Mouse (Mus musculus) neural tube, embryonic 14.5 days (tissue): ENCODE data around the gene Apoc4. TPM values are rescaled to one million over a fixed set of nuclear protein-coding genes. Genes with fewer than 3 reads are reported as not detected.
A peak's percentile ranks its signal among the peaks of the same experiment; 100 is the strongest.

Experiments
- ATAC-seq: fragments of 200-750 bp; cut with Nextera tagmentation; 2 replicates; pipeline ENCODE4 v1.8.0; 2017; ENCODE audit warnings: low read depth, mild to moderate bottlenecking, moderate TSS enrichment, moderate library complexity
- H3K27ac ChIP-seq: fragments of 300-500 bp; sonication (generic); 2 replicates; pipeline ENCODE4 v1.5.1; 2014; ENCODE audit warnings: low read depth, mild to moderate bottlenecking, control low read depth, low read length, moderate library complexity, mixed read lengths
- H3K27me3 ChIP-seq: fragments of 300-500 bp; sonication (generic); 2 replicates; pipeline ENCODE4 v1.6.1; 2014; ENCODE audit warnings: low read length; ENCODE audit not compliant: control insufficient read depth, insufficient read depth
- H3K36me3 ChIP-seq: fragments of 300-500 bp; sonication (generic); 2 replicates; pipeline ENCODE4 v1.6.1; 2014; ENCODE audit warnings: low read length, mixed read lengths; ENCODE audit not compliant: control insufficient read depth, insufficient read depth
- H3K4me1 ChIP-seq: fragments of 300-500 bp; sonication (generic); 2 replicates; pipeline ENCODE4 v1.6.1; 2014; ENCODE audit warnings: low read length; ENCODE audit not compliant: control insufficient read depth, insufficient read depth
- H3K4me2 ChIP-seq: fragments of 300-500 bp; sonication (generic); 2 replicates; pipeline ENCODE4 v1.6.1; 2014; ENCODE audit warnings: mild to moderate bottlenecking, low read depth, low read length, control low read depth
- H3K4me3 ChIP-seq: fragments of 300-500 bp; sonication (generic); 2 replicates; pipeline ENCODE4 v1.5.1; 2014; ENCODE audit warnings: low read depth, low read length, control low read depth, mixed read lengths
- H3K9ac ChIP-seq: fragments of 300-500 bp; sonication (generic); replicated peaks from 2 replicates; pipeline ENCODE4 v1.6.1; 2014; ENCODE audit warnings: low read depth, mild to moderate bottlenecking, control low read depth, low read length, mixed read lengths
- H3K9me3 ChIP-seq: fragments of 300-500 bp; sonication (generic); 2 replicates; pipeline ENCODE4 v1.6.1; 2016; ENCODE audit warnings: low read length; ENCODE audit not compliant: control insufficient read depth
- WGBS: fragments of 180-500 bp; shearing (Covaris S2); extraction: QIAGEN DNeasy Blood & Tissue Kit; methylation state at CpG from one replicate; pipeline ENCODE4 v1.1.7; 2014; 5-methylcytosine and 5-hydroxymethylcytosine counted together
- polyA plus RNA-seq: library from polyadenylated mRNA; unstranded; fragments of >200 nt; fragmentation: Nextera tagmentation; extraction: Ambion mirVana; gene quantifications from 2 replicates; pipeline ENCODE4 v1.2.1, GENCODE M21; 2014

Gene Apoc4
- polyA plus RNA-seq, 1 experiment from 2014 or later = 0.20 TPM

GRCm38 (mm10) chr7:19675824-19676223, 5.5 kb downstream of the Apoc4 start:
- Histone ChIP-seq H3K27me3 (no peaks in the 10 kb centered on the region), H3K36me3 (no peaks in the 10 kb centered on the region), H3K4me1 (no peaks in the 10 kb centered on the region), H3K4me3 (no peak overlapping the region), H3K4me2 (no peak overlapping the region), H3K9ac (no peak overlapping the region), H3K9me3 (no peaks in the 10 kb centered on the region), H3K27ac (no peak overlapping the region)
- ATAC-seq = no peak
- 85% methylated on average over 10 of the region's 10 CpGs for WGBS

GRCm38 (mm10) chr7:19673083-19673699, 8.1 kb downstream of the Apoc4 start:
- H3K4me1 ChIP-seq = no peaks in the 10 kb centered on the region
- no peak for ATAC-seq
- 65% methylated on average over 13 of the region's 14 CpGs for WGBS
- H3K27ac ChIP-seq = no peak overlapping the region
- H3K9me3 ChIP-seq = no peaks in the 10 kb centered on the region
- no peak overlapping the region for H3K9ac ChIP-seq
- no peak overlapping the region for H3K4me3 ChIP-seq
- no peaks in the 10 kb centered on the region for H3K27me3 ChIP-seq
- no peak overlapping the region for H3K4me2 ChIP-seq
- no peaks in the 10 kb centered on the region for H3K36me3 ChIP-seq

DNA sequence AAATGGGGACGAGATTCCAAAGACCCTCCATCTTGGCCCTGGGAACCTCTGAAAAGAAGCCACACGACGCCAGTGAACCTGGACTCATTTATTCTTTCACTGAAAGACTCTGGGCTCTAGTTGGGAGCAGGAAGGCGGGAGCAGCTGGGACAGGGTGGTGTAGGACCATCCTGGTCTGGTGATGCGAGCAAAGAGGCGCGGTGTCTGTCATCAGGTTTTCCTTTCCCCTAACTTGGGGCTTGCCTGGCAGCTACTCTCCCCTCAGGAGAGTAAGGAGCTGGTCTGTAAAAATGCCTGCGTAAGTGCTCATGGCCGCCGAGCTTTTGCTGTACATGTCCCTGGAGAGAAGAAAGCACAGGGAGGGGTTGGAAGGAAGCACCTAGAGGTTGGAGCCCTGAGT, 9.8 kb downstream of the Apoc4 start:
- H3K9me3 ChIP-seq = no peaks in the 10 kb centered on the region
- no peak overlapping the region for H3K4me2 ChIP-seq
- no peaks in the 10 kb centered on the region for H3K36me3 ChIP-seq
- H3K4me1 ChIP-seq = no peaks in the 10 kb centered on the region
- H3K27ac ChIP-seq = no peak overlapping the region
- 67% methylated on average over 10 of the region's 10 CpGs for WGBS
- H3K27me3 ChIP-seq = no peaks in the 10 kb centered on the region
- H3K9ac ChIP-seq = no peak overlapping the region
- no peak overlapping the region for H3K4me3 ChIP-seq
- ATAC-seq = no peak

DNA sequence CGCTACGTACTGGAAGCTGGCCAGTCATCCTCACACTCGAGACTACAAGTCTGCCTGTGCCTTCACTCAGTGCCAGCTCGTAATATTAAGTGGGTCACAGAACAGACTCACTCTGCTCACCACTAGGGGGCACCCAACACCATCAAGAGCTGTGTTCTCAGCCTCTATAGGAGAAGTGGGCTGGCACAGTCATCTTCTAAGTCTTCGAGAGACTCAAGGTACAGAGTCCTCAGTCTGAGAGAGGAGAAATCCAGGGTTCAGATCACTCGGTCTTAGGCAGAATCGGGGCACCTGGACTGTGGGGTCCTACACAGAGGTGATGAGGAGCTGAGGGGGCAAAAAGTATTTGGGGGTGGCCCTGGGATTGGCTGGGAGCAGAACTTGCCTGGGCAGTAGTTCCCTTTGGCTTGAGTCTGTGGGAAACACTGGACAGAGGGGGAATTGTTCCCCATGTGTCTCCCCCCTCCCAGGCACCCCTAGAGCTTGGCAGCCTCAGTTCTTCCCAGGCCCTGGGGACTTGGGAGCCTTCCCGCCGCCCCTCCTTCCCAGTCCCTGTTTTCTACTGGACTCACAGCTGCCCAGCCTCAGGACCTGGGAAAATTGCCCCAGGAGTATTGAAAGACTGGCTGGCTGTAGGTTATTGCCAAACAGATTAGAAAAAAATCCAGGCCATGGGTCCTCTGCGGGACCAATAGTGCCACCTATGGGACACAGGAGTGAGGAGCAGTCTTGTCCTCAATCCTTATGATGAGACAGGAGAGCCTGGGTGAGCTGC, 12.1 kb downstream of the Apoc4 start:
- no peak overlapping the region for H3K4me3 ChIP-seq
- peak overlapping the region; percentile 11; the same call in 1 of the 2 replicates for H3K4me2 ChIP-seq
- H3K9me3 ChIP-seq = no peaks in the 10 kb centered on the region
- H3K27ac ChIP-seq = peak overlapping the region; percentile 64
- peaks cover 2% of the 10 kb centered on the region for H3K4me1 ChIP-seq
- H3K36me3 ChIP-seq = no peaks in the 10 kb centered on the region
- no peaks in the 10 kb centered on the region for H3K27me3 ChIP-seq
- 0 out of 2 replicates have a peak overlapping the region, but pooled peaks have one; percentile 7 for H3K9ac ChIP-seq
- peak; percentile 62 for ATAC-seq
- WGBS = 7% methylated on average over 10 of the region's 10 CpGs

DNA sequence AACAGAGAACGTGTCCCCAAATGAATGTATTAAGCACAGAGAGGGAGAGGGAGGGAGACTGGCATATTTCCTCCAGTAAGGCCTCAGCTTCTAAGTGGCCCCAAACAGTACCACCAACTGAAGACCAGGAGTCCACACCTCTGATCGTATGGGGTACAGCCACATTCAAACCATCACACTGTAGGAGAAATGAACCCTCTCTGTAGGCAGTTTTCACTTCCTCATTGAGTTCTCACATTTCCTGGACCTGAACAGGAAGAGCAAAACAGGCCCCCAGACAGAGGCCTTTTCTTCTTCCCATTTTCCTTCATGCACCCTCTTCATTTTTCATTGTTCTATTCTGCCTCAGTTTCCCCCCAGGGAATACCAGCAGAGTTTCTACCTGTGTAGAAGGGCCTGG, 13.8 kb downstream of the Apoc4 start:
- ATAC-seq = no peak
- H3K4me1 ChIP-seq = peaks cover 16% of the 10 kb centered on the region
- WGBS = 88% methylated on average over 2 of the region's 2 CpGs
- H3K36me3 ChIP-seq = no peaks in the 10 kb centered on the region
- no peak overlapping the region for H3K9ac ChIP-seq
- no peak overlapping the region for H3K27ac ChIP-seq
- H3K27me3 ChIP-seq = no peaks in the 10 kb centered on the region
- H3K4me3 ChIP-seq = no peak overlapping the region
- H3K4me2 ChIP-seq = no peak overlapping the region
- no peaks in the 10 kb centered on the region for H3K9me3 ChIP-seq

GRCm38 (mm10) chr7:19666750-19667149, 14.5 kb downstream of the Apoc4 start:
- no peaks in the 10 kb centered on the region for H3K27me3 ChIP-seq
- no peaks in the 10 kb centered on the region for H3K9me3 ChIP-seq
- no peak overlapping the region for H3K9ac ChIP-seq
- H3K27ac ChIP-seq = no peak overlapping the region
- peaks cover 16% of the 10 kb centered on the region for H3K4me1 ChIP-seq
- no peak overlapping the region for H3K4me2 ChIP-seq
- ATAC-seq = no peak
- 63% methylated on average over 3 of the region's 3 CpGs for WGBS
- H3K36me3 ChIP-seq = no peaks in the 10 kb centered on the region
- no peak overlapping the region for H3K4me3 ChIP-seq

- ATAC-seq = peak; percentile 84
- peak within 1 kb of the TSS; percentile 94 for H3K9ac ChIP-seq
- no peaks in the 10 kb centered on the region for H3K9me3 ChIP-seq
- peak within 1 kb of the TSS; percentile 90 for H3K4me2 ChIP-seq
- H3K36me3 ChIP-seq = no peaks in the 10 kb centered on the region
- under 1% methylated on average over 57 of the region's 63 CpGs for whole genome bisulfite sequencing
- peaks cover 16% of the 10 kb centered on the region for H3K4me1 ChIP-seq
- H3K27me3 ChIP-seq = no peaks in the 10 kb centered on the region
- peak within 1 kb of the TSS; percentile 99 for H3K4me3 ChIP-seq
- peak within 1 kb of the TSS; percentile 91 for H3K27ac ChIP-seq
Measured at GRCm38 (mm10) chr7:19664955-19665841, 16.1 kb downstream of the Apoc4 start, which contains the start of gene Clptm1. Gene Clptm1, minus strand, starts transcription at chr7:19665033.

GRCm38 (mm10) chr7:19664455-19664954, 16.8 kb downstream of the Apoc4 start:
- under 1% methylated on average over 36 of the region's 37 CpGs for WGBS
- Histone ChIP-seq H3K36me3 (no peaks in the 10 kb centered on the region), H3K9ac (peak overlapping the region; percentile 94), H3K27me3 (no peaks in the 10 kb centered on the region), H3K27ac (peak overlapping the region; percentile 91), H3K9me3 (no peaks in the 10 kb centered on the region), H3K4me2 (peak overlapping the region; percentile 90), H3K4me1 (peaks cover 16% of the 10 kb centered on the region), H3K4me3 (peak overlapping the region; percentile 99)
- ATAC-seq = peak; percentile 59
